Mouse (Mus musculus): ENCODE results near the gene Jmjd7. TPM values are rescaled to one million over a fixed set of nuclear protein-coding genes. Genes with fewer than 3 reads are reported as not detected.

Gene Jmjd7
- total and polyA plus RNA-seq, 3 experiments = 0.66 to 3.7 (median 3.2) TPM

DNA sequence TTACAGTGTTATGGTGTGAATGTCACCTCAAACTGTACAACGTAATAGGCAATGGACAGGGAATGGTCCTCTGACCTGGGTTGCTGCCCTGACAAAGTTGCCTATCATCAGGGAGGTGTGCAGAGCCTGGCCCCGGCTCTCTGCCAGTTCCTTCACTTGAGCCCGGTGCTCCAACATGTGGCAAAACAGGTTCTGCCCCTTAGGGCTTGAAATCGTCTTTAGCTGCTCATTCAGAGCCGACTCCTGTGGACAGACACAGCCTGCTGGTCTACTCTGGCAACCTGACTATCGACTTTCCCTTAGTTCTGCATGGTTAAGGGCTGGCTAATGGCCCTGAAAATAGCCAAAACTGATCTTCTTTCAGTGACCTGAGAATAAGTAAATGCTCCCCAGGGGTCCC lies 32.9 kb downstream of the Jmjd7 start:
- Histone ChIP-seq H3K27me3 (ENCODE audit: insufficient read depth, low read length) (peaks cover 64% of the 10 kb centered on the region), H3K36me3 (replicated peaks) (no peaks in the 10 kb centered on the region), H3K4me1 (ENCODE audit: insufficient read depth, low read depth, low read length) (no peaks in the 10 kb centered on the region), H3K9me3 (replicated peaks) (no peaks in the 10 kb centered on the region), H3K4me3 (ENCODE audit: low read depth, low read length) (no peak overlapping the region)
- no peak for TF ChIP-seq TAL1 (conservative IDR thresholded peaks at IDR 0.05; ENCODE audit: low read depth, low read length)
- TF ChIP-seq CTCF (IDR thresholded peaks at IDR 0.05; ENCODE audit: low read depth, low read length) = no peak
- no peak for TF ChIP-seq GATA1 (IDR thresholded peaks at IDR 0.05; ENCODE audit: borderline replicate concordance, low read length)
- no peak for TF ChIP-seq GATA2 (IDR thresholded peaks at IDR 0.05; ENCODE audit: borderline replicate concordance, low read depth, low read length)
- TF ChIP-seq POLR2AphosphoS5 (IDR thresholded peaks at IDR 0.05; ENCODE audit: insufficient replicate concordance, low read depth, low read length) = no peak
- DNase-seq (ENCODE audit: low spot score) (no peak), ATAC-seq (ENCODE audit: extremely low read depth, insufficient number of reproducible peaks, low FRiP score, poor library complexity, severe bottlenecking) (no peak)

DNA sequence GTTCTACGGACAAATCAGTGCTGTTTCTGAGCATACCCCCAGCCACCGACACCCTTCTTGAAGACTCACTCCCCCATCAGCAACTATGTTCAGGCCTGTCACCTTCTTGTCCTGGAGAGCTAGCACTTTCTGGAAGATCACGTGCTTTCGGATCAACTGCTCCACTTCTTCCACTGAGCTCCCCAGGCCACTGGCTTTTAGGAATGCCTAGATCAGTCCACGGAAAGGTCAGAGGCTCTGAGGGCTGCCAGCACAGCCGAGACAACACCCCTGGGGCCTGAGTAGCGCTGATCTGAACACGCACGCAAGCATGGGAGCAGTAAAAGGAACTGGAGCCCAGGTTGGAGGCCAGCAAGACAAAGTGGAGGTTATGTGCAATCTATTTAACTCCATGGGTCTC lies 33.4 kb downstream of the Jmjd7 start:
- DNase-seq (ENCODE audit: low spot score) (no peak), ATAC-seq (ENCODE audit: extremely low read depth, insufficient number of reproducible peaks, low FRiP score, poor library complexity, severe bottlenecking) (no peak)
- no peak overlapping the region for H3K4me3 ChIP-seq (ENCODE audit: low read depth, low read length)
- no peaks in the 10 kb centered on the region for H3K4me1 ChIP-seq (ENCODE audit: insufficient read depth, low read depth, low read length)
- no peaks in the 10 kb centered on the region for H3K9me3 ChIP-seq (replicated peaks)
- peaks cover 59% of the 10 kb centered on the region for H3K27me3 ChIP-seq (ENCODE audit: insufficient read depth, low read length)
- TF ChIP-seq GATA1 (IDR thresholded peaks at IDR 0.05; ENCODE audit: borderline replicate concordance, low read length) (no peak), TAL1 (conservative IDR thresholded peaks at IDR 0.05; ENCODE audit: low read depth, low read length) (no peak), GATA2 (IDR thresholded peaks at IDR 0.05; ENCODE audit: borderline replicate concordance, low read depth, low read length) (no peak), POLR2AphosphoS5 (IDR thresholded peaks at IDR 0.05; ENCODE audit: insufficient replicate concordance, low read depth, low read length) (no peak), CTCF (IDR thresholded peaks at IDR 0.05; ENCODE audit: low read depth, low read length) (no peak)
- H3K36me3 ChIP-seq (replicated peaks) = no peaks in the 10 kb centered on the region

DNA sequence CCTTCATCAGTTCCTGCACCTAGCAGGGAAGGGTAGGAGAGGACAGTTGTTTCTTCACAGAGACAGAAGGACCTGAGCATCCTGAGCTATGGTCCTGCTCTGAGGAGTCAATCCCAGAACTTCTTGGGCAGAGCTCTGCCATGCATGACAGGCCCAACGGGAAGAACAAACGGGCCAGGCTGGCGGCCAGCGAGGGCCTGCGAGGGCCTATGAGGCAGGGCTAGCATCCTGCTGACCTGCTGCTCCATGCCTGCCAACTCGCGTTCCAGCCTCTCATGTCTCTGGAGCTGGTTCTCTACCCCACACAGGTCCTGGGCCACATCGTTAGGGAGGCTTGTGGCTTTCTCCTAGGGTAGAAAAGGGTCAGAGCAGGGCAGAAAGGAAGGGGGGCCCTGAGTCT lies 35.0 kb downstream of the Jmjd7 start:
- Histone ChIP-seq H3K27me3 (ENCODE audit: insufficient read depth, low read length) (peaks cover 55% of the 10 kb centered on the region), H3K36me3 (replicated peaks) (no peaks in the 10 kb centered on the region), H3K9me3 (replicated peaks) (no peaks in the 10 kb centered on the region), H3K4me1 (ENCODE audit: insufficient read depth, low read depth, low read length) (no peaks in the 10 kb centered on the region), H3K4me3 (ENCODE audit: low read depth, low read length) (no peak overlapping the region)
- TF ChIP-seq GATA2 (IDR thresholded peaks at IDR 0.05; ENCODE audit: borderline replicate concordance, low read depth, low read length) = no peak
- TF ChIP-seq GATA1 (IDR thresholded peaks at IDR 0.05; ENCODE audit: borderline replicate concordance, low read length) = no peak
- no peak for TF ChIP-seq POLR2AphosphoS5 (IDR thresholded peaks at IDR 0.05; ENCODE audit: insufficient replicate concordance, low read depth, low read length)
- TF ChIP-seq TAL1 (conservative IDR thresholded peaks at IDR 0.05; ENCODE audit: low read depth, low read length) = no peak
- ATAC-seq (ENCODE audit: extremely low read depth, insufficient number of reproducible peaks, low FRiP score, poor library complexity, severe bottlenecking) (no peak), DNase-seq (ENCODE audit: low spot score) (no peak)

DNA sequence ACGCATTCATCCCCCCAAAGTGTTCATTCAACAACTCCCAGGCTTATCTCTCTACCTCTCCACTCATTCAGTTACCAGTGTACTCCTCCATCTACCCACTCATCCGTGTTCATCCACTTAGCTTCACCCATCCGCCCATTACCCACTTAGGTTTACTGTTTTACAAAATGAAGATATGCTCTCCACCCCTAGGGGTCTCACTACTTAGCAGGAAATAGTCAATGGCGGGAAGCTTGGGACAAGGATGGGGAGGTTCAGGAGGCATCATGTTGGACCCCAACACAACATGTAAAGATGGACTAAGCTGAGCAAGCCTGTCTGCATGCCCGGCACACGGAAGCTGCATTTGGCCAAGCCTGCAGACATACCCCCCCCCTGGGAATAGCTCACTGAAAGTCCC lies 37.4 kb downstream of the Jmjd7 start:
- no peaks in the 10 kb centered on the region for H3K36me3 ChIP-seq (replicated peaks)
- no peak for ATAC-seq (ENCODE audit: extremely low read depth, insufficient number of reproducible peaks, low FRiP score, poor library complexity, severe bottlenecking)
- no peak for DNase-seq (ENCODE audit: low spot score)

DNA sequence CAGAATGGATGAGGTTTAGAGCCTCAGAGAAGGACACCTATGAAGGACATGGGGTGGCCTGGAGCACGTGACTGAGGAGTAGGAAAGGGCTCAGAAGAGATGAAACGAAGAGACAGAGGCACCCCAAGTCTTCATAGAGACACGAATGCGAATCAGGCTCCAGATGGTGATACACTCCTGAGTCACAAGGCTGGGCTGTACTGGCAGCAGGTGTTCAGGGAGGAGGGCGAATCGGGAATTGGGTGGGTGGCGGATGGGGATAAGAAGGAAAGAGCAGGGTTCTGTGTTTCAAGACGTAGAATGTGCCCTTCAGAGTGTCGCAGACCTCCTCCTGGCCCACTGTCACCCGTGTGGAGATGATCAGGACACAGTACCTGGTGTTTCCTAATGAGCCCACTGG lies 38.0 kb downstream of the Jmjd7 start:
- ATAC-seq (ENCODE audit: extremely low read depth, insufficient number of reproducible peaks, low FRiP score, poor library complexity, severe bottlenecking) = no peak
- peaks cover 51% of the 10 kb centered on the region for H3K27me3 ChIP-seq (ENCODE audit: insufficient read depth, low read length)

More for the DNA sequence above, 37.4 kb downstream of the Jmjd7 start:
- no peak overlapping the region for H3K4me3 ChIP-seq (ENCODE audit: low read depth, low read length)
- H3K9me3 ChIP-seq (replicated peaks) = no peaks in the 10 kb centered on the region
- H3K27me3 ChIP-seq (ENCODE audit: insufficient read depth, low read length) = peaks cover 53% of the 10 kb centered on the region; the same call in 1 of the 2 replicates
- TF ChIP-seq GATA2 (IDR thresholded peaks at IDR 0.05; ENCODE audit: borderline replicate concordance, low read depth, low read length) (no peak), POLR2AphosphoS5 (IDR thresholded peaks at IDR 0.05; ENCODE audit: insufficient replicate concordance, low read depth, low read length) (no peak), CTCF (IDR thresholded peaks at IDR 0.05; ENCODE audit: low read depth, low read length) (no peak), GATA1 (IDR thresholded peaks at IDR 0.05; ENCODE audit: borderline replicate concordance, low read length) (no peak), TAL1 (conservative IDR thresholded peaks at IDR 0.05; ENCODE audit: low read depth, low read length) (no peak)
- no peaks in the 10 kb centered on the region for H3K4me1 ChIP-seq (ENCODE audit: insufficient read depth, low read depth, low read length)

DNA sequence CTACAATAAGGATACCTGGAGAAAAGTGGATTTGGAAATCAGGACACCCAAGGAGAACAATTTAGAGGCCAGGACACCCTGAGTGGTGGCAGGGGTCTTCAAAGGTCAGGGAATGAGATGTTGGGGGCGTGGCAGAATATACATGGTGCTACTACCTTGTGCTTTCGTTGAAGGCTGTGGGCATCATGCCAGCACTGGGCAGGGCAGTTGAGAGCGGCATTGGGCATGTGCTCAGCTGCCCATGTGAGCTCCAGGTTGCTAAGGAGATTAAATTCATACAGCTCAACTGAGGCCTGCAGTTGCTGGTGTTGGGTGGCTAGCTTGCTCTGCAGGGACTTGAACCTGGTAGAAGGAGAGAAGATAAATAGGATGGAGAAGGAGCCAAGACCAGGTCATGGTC lies 38.9 kb downstream of the Jmjd7 start:
- ATAC-seq (ENCODE audit: extremely low read depth, insufficient number of reproducible peaks, low FRiP score, poor library complexity, severe bottlenecking) (no peak), DNase-seq (ENCODE audit: low spot score) (no peak)
- Histone ChIP-seq H3K27me3 (ENCODE audit: insufficient read depth, low read length) (peaks cover 47% of the 10 kb centered on the region), H3K36me3 (replicated peaks) (no peaks in the 10 kb centered on the region), H3K4me3 (ENCODE audit: low read depth, low read length) (no peak overlapping the region), H3K4me1 (ENCODE audit: insufficient read depth, low read depth, low read length) (no peaks in the 10 kb centered on the region), H3K9me3 (replicated peaks) (no peaks in the 10 kb centered on the region)
- TF ChIP-seq POLR2AphosphoS5 (IDR thresholded peaks at IDR 0.05; ENCODE audit: insufficient replicate concordance, low read depth, low read length) (no peak), GATA2 (IDR thresholded peaks at IDR 0.05; ENCODE audit: borderline replicate concordance, low read depth, low read length) (no peak), CTCF (IDR thresholded peaks at IDR 0.05; ENCODE audit: low read depth, low read length) (no peak), TAL1 (conservative IDR thresholded peaks at IDR 0.05; ENCODE audit: low read depth, low read length) (no peak), GATA1 (IDR thresholded peaks at IDR 0.05; ENCODE audit: borderline replicate concordance, low read length) (no peak)

More for the DNA sequence above, 38.0 kb downstream of the Jmjd7 start:
- no peaks in the 10 kb centered on the region for H3K4me1 ChIP-seq (ENCODE audit: insufficient read depth, low read depth, low read length)
- no peak for TF ChIP-seq GATA1 (IDR thresholded peaks at IDR 0.05; ENCODE audit: borderline replicate concordance, low read length)
- no peak for TF ChIP-seq TAL1 (conservative IDR thresholded peaks at IDR 0.05; ENCODE audit: low read depth, low read length)
- TF ChIP-seq CTCF (IDR thresholded peaks at IDR 0.05; ENCODE audit: low read depth, low read length) = no peak
- no peak for TF ChIP-seq GATA2 (IDR thresholded peaks at IDR 0.05; ENCODE audit: borderline replicate concordance, low read depth, low read length)
- TF ChIP-seq POLR2AphosphoS5 (IDR thresholded peaks at IDR 0.05; ENCODE audit: insufficient replicate concordance, low read depth, low read length) = no peak
- DNase-seq (ENCODE audit: low spot score) = no peak
- H3K36me3 ChIP-seq (replicated peaks) = no peaks in the 10 kb centered on the region
- no peaks in the 10 kb centered on the region for H3K9me3 ChIP-seq (replicated peaks)
- H3K4me3 ChIP-seq (ENCODE audit: low read depth, low read length) = no peak overlapping the region
